Mouse (Mus musculus) natural killer cell, adult 2 months (primary cell): Measurements from ENCODE around the gene Ergic3.

ENCODE experiments used
- DNase-seq, 2 experiments: peaks; one replicate each; pipeline ENCODE4 v3.0.0; 2022; ENCODE audit warnings: low spot score in 2 of 2

Ergic3 gene

DNA sequence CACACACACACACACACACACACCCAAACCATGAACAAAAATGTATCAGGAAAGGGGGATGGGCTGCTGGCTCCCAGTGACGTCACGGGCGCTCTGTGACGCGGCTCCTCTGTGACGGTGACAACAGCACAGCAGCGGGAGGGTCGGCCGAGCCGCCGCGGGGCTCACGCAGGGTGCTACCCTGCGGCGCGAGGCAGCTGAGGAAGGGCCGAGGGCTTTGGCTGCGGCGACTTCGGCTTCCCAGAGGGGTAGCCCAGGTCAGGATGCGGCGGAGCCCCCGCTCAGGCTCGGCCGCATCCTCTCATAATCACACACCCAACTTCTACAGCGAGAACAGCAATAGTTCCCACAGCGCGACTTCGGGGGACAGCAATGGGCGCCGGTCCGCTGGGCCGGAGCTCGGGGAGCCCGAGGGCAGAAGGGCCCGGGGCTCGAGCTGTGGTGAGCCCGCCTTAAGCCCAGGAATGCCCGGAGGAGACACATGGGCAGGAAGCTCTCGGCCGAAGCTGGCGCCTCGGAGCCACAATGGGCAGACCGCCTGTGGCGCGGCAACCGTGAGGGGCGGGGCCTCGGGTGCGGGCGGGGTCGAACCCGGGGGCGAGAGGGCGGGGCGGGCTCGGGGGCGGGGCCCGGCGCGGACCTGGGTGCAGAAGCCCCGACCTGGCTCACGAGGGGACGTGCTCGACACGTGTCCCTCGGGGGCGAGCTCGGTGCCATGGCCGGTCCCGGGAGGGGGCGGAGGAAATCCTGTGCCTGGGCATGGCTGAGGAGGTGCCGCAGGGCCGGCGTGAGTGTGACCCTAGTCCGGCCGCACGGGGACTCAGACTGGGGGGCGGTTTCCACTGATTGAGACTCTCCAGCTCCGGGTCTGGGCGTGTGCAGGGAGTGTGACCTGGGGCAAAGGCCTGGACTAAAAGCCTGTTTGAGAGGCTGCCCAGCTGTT, 57.5 kb downstream of the Ergic3 start, which contains the start of gene Spag4:
Gene Spag4 (plus strand): TSS at position 77 of the 943 bp plus-strand sequence.
- DNase-seq, result peak; percentile 80 to 84

DNA sequence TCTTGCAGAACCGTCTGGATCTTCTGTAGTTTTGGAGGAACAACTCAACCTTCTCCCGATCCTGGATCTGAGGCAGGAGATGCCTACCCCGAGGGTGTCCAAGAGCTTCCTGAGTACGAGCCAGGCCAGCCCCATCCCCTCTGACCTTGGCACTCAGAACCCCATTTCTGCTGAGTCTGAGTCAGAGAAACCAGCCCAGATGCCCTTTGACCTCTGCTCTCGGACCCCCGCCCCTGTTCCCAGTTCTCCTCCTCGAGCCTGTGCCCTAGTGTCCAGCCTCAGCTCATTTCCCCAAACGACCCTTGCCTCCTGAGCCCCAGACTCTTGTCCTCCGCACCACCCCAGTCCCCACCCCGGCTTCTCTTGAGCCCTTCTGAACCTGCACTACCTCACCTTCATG, 58.3 kb downstream of the Ergic3 start:
- no peak for DNase-seq
